In genomic region chr19:46538213-46538612, GRCm38 (mm10) we compare ENCODE assay signal across 14 mouse cellular contexts. TPM values are rescaled to one million over a fixed set of nuclear protein-coding genes. Genes with fewer than 3 reads are reported as not detected.
A peak's percentile ranks its signal among the peaks of the same experiment; 100 is the strongest.
DNase-seq lines count a peak whose midpoint lies in the region; ATAC-seq and TF ChIP-seq lines count a peak whose summit lies in the region.
"Had no signal": no experiment of that assay in that cellular context is flagged by ENCODE, and none has a peak within 500 bp of the region (broad histone marks: within the 10 kb centered on the region; RNA-seq: fewer than 3 reads in every experiment).

No protein-coding gene starts in this region.

- WGBS in heart, adult 2 months: 89% methylated on average over 6 of the region's 6 CpGs
- WGBS in lung, adult 2 months: 86% methylated on average over 6 of the region's 6 CpGs

- H3K9ac ChIP-seq in heart, adult 2 months (ENCODE audit: low read depth, low read length): no peak overlapping the region; the same call in 1 of the 2 replicates
- H3K9ac ChIP-seq: embryonic facial prominence, embryonic 12.5 days; hindbrain, embryonic 14.5 days; midbrain, embryonic 12.5 days had no signal

- peak; percentile 47 for TF ChIP-seq CTCF in heart, adult 2 months (IDR thresholded peaks at IDR 0.05)
- peak; percentile 60 for TF ChIP-seq CTCF in lung, adult 2 months (IDR thresholded peaks at IDR 0.05; ENCODE audit: insufficient read depth, low read length)

- H3K4me3 ChIP-seq in heart, adult 2 months: no peak overlapping the region
- no peak overlapping the region for H3K4me3 ChIP-seq in lung, adult 2 months (replicated peaks; ENCODE audit: extremely low read depth, low read depth, low read length)
- H3K4me3 ChIP-seq: embryonic facial prominence, embryonic 12.5 days; limb, embryonic 10.5 days; midbrain, embryonic 12.5 days had no signal

- H3K79me2 ChIP-seq in heart, adult 2 months (replicated peaks; ENCODE audit: control insufficient read depth, insufficient read depth, low read length): no peaks in the 10 kb centered on the region

- peak; percentile 68 for ATAC-seq in megakaryocyte-erythroid progenitor cell, adult 5-6 weeks (replicated peaks; ENCODE audit: low FRiP score, low TSS enrichment, poor library complexity, severe bottlenecking)

- H3K27me3 ChIP-seq in heart, adult 2 months (ENCODE audit: control insufficient read depth, insufficient read depth, low read length): no peaks in the 10 kb centered on the region
- H3K27me3 ChIP-seq: embryonic facial prominence, embryonic 12.5 days; midbrain, embryonic 12.5 days had no signal

- no peak for TF ChIP-seq EP300 in heart, adult 2 months (IDR thresholded peaks at IDR 0.05; ENCODE audit: insufficient read depth, low read depth, low read length)

- TF ChIP-seq POLR2A in heart, adult 2 months (IDR thresholded peaks at IDR 0.05; ENCODE audit: insufficient read depth, low read depth, low read length): no peak
- no peak for TF ChIP-seq POLR2A in lung, adult 2 months (IDR thresholded peaks at IDR 0.05; ENCODE audit: borderline replicate concordance, extremely low read depth, low read depth, low read length)

- H3K27ac ChIP-seq in heart, adult 2 months: no peak overlapping the region
- H3K27ac ChIP-seq: embryonic facial prominence, embryonic 12.5 days; hindbrain, embryonic 14.5 days; limb, embryonic 10.5 days; midbrain, embryonic 12.5 days had no signal

- H3K4me1 ChIP-seq in heart, adult 2 months (ENCODE audit: control insufficient read depth, insufficient read depth, low read length): no peaks in the 10 kb centered on the region
- no peaks in the 10 kb centered on the region for H3K4me1 ChIP-seq in lung, adult 2 months (ENCODE audit: control insufficient read depth, insufficient read depth, low read length)

- DNase-seq in heart, adult 2 months: no peak
- no peak for DNase-seq in heart, adult 11 months
- no peak for DNase-seq in lung, adult 2 months
- DNase-seq in lung, postnatal 4 days: no peak
- peak; percentile 61 for DNase-seq in R1 (ENCODE audit: low read depth, low spot score)
- no peak for DNase-seq in left cerebral cortex, adult 11 months (ENCODE audit: low spot score)
- no peak for DNase-seq in right cerebral cortex, adult 18-20 months
- DNase-seq: cerebellum, adult 11 months; right cerebral cortex, postnatal 14 days had no signal

- no peaks in the 10 kb centered on the region for H3K36me3 ChIP-seq in heart, adult 2 months (ENCODE audit: control insufficient read depth, insufficient read depth, low read length)

- intact Hi-C loops in heart, adult 2 months (cut with DNase I): no loop called here

RNA-seq across cellular contexts. Expression of gene Arl3, which starts 34.8 kb away (rescaled TPM):
- 10 to 100 TPM; 36.1 to 43.4 TPM for total RNA-seq in heart, adult 2 months (2021)
- polyA plus RNA-seq in heart, adult 2 months (2012; rRNA removed): 38.3 and 57.0 TPM in 2 replicates
- 21.5 and 27.1 TPM in 2 replicates for polyA plus RNA-seq in lung, adult 2 months (2012; rRNA removed)
- 14.2 and 17.8 TPM in 2 replicates for total RNA-seq in megakaryocyte-erythroid progenitor cell, adult 5-6 weeks (2014; fragmentation: Nextera tagmentation)
- total RNA-seq in megakaryocyte-erythroid progenitor cell, adult 5-6 weeks (2017): 22.6 and 31.7 TPM in 2 replicates

RNA-seq across cellular contexts. Expression of gene Sfxn2, which starts 35.0 kb away (rescaled TPM):
- total RNA-seq in heart, adult 2 months (2021): 1 to 10 TPM; 2.4 to 3.6 TPM
- 2.3 and 2.7 TPM in 2 replicates for polyA plus RNA-seq in heart, adult 2 months (2012; rRNA removed)
- 3.8 and 6.5 TPM in 2 replicates for polyA plus RNA-seq in lung, adult 2 months (2012; rRNA removed)
- total RNA-seq in megakaryocyte-erythroid progenitor cell, adult 5-6 weeks (2014; fragmentation: Nextera tagmentation): 10.6 and 20.1 TPM in 2 replicates
- total RNA-seq in megakaryocyte-erythroid progenitor cell, adult 5-6 weeks (2017): 9.8 and 21.1 TPM in 2 replicates

RNA-seq across cellular contexts. Expression of gene Trim8, which starts 36.7 kb away (rescaled TPM):
- total RNA-seq in heart, adult 2 months (2021): 10 to 100 TPM; 39.2 to 39.8 TPM
- polyA plus RNA-seq in heart, adult 2 months (2012; rRNA removed): 17.2 and 24.1 TPM in 2 replicates
- polyA plus RNA-seq in lung, adult 2 months (2012; rRNA removed): 87.2 and 115 TPM in 2 replicates
- total RNA-seq in megakaryocyte-erythroid progenitor cell, adult 5-6 weeks (2014; fragmentation: Nextera tagmentation): 20.8 and 22.3 TPM in 2 replicates
- 9.9 and 18.2 TPM in 2 replicates for total RNA-seq in megakaryocyte-erythroid progenitor cell, adult 5-6 weeks (2017)
